Mouse (Mus musculus) intestine, embryonic 14.5 days (tissue): ENCODE measurements at regions not wholly inside any gene's neighbourhood (a gene's known extent, or its start where the extent isn't known, plus 50 kb on each side); places are given as distances from the start of the nearest gene placed in this dataset.

Experiments
- ATAC-seq: fragments of 200-750 bp; cut with Nextera tagmentation; replicated peaks from 2 replicates; pipeline ENCODE4 v1.8.0; 2017; ENCODE audit warnings: low read depth, moderate number of reproducible peaks, moderate TSS enrichment, moderate library complexity; ENCODE audit not compliant: low FRiP score, low TSS enrichment
- DNase-seq: peaks from one replicate; pipeline ENCODE4 v3.0.0-alpha.2; 2018; ENCODE audit warnings: low spot score
- H3K27ac ChIP-seq: fragments of 300-500 bp; sonication (generic); 2 replicates; pipeline ENCODE4 v1.5.1; 2014; ENCODE audit warnings: low read depth, mild to moderate bottlenecking, control low read depth
- H3K27me3 ChIP-seq: fragments of 300-500 bp; sonication (generic); replicated peaks from 2 replicates; pipeline ENCODE4 v1.6.1; 2014; ENCODE audit warnings: low read length, control low read depth; ENCODE audit not compliant: control insufficient read depth, insufficient read depth
- H3K36me3 ChIP-seq: fragments of 300-500 bp; sonication (generic); 2 replicates; pipeline ENCODE4 v1.6.1; 2014; ENCODE audit warnings: low read length, control low read depth; ENCODE audit not compliant: control insufficient read depth, insufficient read depth
- H3K4me1 ChIP-seq: fragments of 300-500 bp; sonication (generic); replicated peaks from 2 replicates; pipeline ENCODE4 v1.6.1; 2014; ENCODE audit warnings: low read length, control low read depth, mixed read lengths; ENCODE audit not compliant: control insufficient read depth, insufficient read depth
- H3K4me2 ChIP-seq: fragments of 300-500 bp; sonication (generic); 2 replicates; pipeline ENCODE4 v1.6.1; 2014; ENCODE audit warnings: low read length
- H3K4me3 ChIP-seq: fragments of 300-500 bp; sonication (generic); 2 replicates; pipeline ENCODE4 v1.5.1; 2014; ENCODE audit warnings: low read depth, low read length, control low read depth, mixed read lengths
- H3K9ac ChIP-seq: fragments of 300-500 bp; sonication (generic); 2 replicates; pipeline ENCODE4 v1.6.1; 2014; ENCODE audit warnings: mild to moderate bottlenecking, low read length
- H3K9me3 ChIP-seq: fragments of 300-500 bp; sonication (generic); 2 replicates; pipeline ENCODE4 v1.6.1; 2016; ENCODE audit warnings: low read length, control low read depth; ENCODE audit not compliant: control insufficient read depth
- WGBS: fragments of 180-500 bp; shearing (Covaris S2); extraction: QIAGEN DNeasy Blood & Tissue Kit; methylation state at CpG from one replicate; pipeline ENCODE4 v1.1.7; 2014; 5-methylcytosine and 5-hydroxymethylcytosine counted together

DNA sequence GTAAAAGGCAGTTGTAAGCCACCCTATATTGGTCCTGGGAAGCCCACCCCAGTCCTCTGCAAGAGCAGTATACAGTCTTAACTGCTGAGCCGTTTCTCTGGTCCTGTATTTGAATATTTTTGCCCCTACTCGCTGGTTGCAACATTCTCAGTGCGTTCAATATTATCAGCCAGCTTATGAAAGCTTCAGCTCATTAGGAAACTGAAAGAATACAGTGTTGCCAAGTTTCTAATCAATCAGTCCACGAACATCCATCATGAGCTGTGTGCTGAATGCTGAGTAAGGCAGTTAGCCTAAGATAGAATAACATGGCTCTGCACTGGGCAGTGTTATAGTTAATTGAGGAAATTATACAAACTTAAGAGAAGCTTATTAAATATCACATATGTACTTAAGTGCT, 148.7 kb downstream of the Tmem26 start:
- Histone ChIP-seq H3K27me3 (no peaks in the 10 kb centered on the region), H3K9me3 (no peaks in the 10 kb centered on the region), H3K27ac (no peak overlapping the region), H3K4me3 (no peak overlapping the region), H3K9ac (no peak overlapping the region), H3K4me2 (no peak overlapping the region), H3K4me1 (no peaks in the 10 kb centered on the region), H3K36me3 (no peaks in the 10 kb centered on the region)
- no peak for ATAC-seq
- WGBS, result 79% methylated on average over 4 of the region's 4 CpGs
- DNase-seq, result no peak

DNA sequence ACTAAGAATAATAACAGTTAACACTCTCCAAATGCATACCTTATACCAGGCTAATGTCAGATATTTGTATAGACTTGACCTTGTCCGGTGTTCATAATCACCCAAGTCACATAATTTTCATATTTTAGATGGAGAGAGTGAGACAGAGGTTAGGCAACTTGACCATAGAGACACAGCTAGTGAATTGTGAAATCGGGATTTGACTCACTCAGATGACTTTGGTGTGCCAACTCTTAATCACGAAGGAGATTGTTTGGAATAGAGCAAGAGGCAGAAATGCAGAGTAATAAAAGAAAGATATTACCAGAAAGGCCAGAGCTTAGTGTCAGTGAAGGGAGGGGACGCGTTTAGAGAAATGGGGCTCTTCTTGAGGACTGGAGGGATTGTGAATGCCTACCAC, 152.2 kb downstream of the Tmem26 start:
- Histone ChIP-seq H3K9ac (no peak overlapping the region), H3K4me3 (no peak overlapping the region), H3K4me2 (no peak overlapping the region), H3K4me1 (no peaks in the 10 kb centered on the region), H3K9me3 (no peaks in the 10 kb centered on the region), H3K36me3 (no peaks in the 10 kb centered on the region), H3K27ac (no peak overlapping the region), H3K27me3 (no peaks in the 10 kb centered on the region)
- 81% methylated on average over 5 of the region's 5 CpGs for WGBS
- ATAC-seq (no peak), DNase-seq (no peak)

DNA sequence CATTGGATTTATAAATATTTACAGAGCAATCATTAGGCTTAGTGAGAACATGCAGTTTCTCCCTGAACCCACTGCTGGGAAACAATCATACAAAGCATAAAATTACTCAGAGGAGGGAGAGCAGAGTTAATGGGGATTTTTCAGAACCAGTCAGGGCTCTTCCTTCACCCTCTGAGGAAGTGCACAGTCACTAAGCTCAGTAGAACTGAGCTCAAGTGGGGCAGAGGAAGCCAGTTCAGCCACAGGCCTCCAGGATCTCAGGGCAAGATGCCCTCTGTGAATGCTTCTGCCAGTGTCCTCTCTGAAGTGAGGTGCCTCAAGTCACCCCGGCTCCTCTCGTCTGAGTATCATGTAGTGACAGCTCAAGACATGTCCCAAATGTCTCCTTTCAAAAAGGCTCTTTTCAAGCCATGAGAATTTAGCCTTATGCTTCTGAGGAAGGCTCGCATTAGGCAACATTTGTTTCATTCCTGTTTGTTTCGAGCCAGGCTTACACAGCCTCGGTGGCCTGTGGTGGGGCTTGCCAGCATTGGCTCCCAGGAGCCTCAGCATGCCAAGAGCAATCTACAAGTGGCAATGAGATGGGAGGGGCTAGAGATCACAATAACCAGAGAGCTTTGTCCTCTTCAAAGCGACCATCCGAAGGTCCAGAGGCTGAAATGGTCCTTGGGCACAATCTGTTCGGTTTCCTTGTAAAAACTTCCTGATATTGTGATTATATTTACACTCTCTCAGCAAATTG, 169.8 kb downstream of the Tmem26 start:
- Histone ChIP-seq H3K27ac (peak overlapping the region; percentile 67), H3K4me2 (no peak overlapping the region), H3K36me3 (no peaks in the 10 kb centered on the region), H3K9me3 (no peaks in the 10 kb centered on the region), H3K4me1 (peaks cover 8% of the 10 kb centered on the region; the same call in 1 of the 2 replicates), H3K27me3 (no peaks in the 10 kb centered on the region), H3K4me3 (no peak overlapping the region), H3K9ac (no peak overlapping the region)
- 50% methylated on average over 8 of the region's 8 CpGs for WGBS
- ATAC-seq, result no peak
- DNase-seq, result no peak

DNA sequence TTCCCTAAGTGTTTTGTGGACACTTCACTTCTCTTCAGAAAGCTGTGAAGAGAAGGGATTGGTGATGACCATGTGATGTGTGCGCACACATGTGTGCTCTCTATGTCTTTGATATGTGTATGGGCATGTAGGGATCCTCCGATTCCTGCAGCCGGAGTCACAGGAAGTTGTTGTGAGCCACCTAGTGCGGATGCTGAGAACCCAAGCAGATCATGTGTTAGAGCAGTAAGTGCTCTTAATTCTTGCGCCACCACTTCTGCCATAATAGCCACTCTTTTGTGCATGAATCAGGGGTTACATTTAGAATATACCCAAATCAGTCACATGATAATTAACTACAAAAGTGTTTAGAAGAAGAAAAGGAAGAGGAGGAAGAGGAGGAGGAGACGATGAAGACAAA, 170.7 kb downstream of the Tmem26 start:
- Histone ChIP-seq H3K4me2 (no peak overlapping the region), H3K9ac (no peak overlapping the region), H3K9me3 (no peaks in the 10 kb centered on the region), H3K27me3 (no peaks in the 10 kb centered on the region), H3K27ac (no peak overlapping the region), H3K4me3 (no peak overlapping the region), H3K4me1 (peaks cover 8% of the 10 kb centered on the region; the same call in 1 of the 2 replicates), H3K36me3 (no peaks in the 10 kb centered on the region)
- ATAC-seq (no peak), DNase-seq (no peak)
- 93% methylated on average over 6 of the region's 6 CpGs for WGBS

DNA sequence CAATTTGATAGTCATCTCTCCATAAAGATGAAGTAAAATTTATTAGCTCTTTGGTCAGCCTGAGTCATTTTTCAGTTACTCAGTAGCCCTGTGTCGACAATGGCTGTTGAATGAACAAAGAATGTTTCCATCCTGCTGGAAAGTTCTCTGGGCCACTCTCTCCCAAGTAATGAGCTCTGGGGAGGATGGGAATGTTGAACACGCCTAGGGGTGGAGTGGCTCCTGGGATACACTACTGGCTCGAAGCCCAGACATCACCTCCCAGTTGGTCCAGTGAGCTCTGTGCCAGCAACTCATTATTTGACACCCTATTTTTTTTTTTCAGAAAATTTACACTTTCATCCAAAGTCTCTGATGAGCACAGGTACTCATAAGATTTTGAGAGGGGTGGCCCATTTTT, 174.1 kb downstream of the Tmem26 start:
- 64% methylated on average over 3 of the region's 3 CpGs for WGBS
- no peak overlapping the region for H3K4me3 ChIP-seq
- DNase-seq, result no peak
- H3K4me1 ChIP-seq, result peaks cover 8% of the 10 kb centered on the region; the same call in 1 of the 2 replicates
- H3K27ac ChIP-seq, result no peak overlapping the region
- H3K9ac ChIP-seq, result no peak overlapping the region
- H3K9me3 ChIP-seq, result no peaks in the 10 kb centered on the region
- H3K36me3 ChIP-seq, result no peaks in the 10 kb centered on the region
- no peaks in the 10 kb centered on the region for H3K27me3 ChIP-seq
- H3K4me2 ChIP-seq, result no peak overlapping the region
- ATAC-seq, result no peak

DNA sequence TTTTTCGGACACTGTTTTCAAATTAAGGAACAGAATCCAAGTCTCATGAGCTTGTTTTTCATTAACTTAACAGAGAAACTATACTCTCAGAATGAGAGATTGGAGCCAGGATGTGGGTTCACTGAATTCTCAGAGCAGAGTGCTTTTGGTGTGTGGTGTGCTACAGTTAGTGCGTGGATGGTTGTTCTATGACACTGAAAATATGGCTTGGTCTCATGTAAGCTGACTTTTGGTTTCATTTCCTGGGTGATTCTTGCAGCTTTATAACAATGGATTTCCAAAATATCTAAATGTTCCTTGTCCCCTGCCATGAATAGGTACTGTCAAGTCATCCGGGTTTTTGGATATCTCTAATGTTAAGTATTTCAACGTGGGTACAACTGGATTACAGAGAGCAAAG, 177.7 kb downstream of the Tmem26 start:
- no peak overlapping the region for H3K4me2 ChIP-seq
- ATAC-seq, result no peak

DNA sequence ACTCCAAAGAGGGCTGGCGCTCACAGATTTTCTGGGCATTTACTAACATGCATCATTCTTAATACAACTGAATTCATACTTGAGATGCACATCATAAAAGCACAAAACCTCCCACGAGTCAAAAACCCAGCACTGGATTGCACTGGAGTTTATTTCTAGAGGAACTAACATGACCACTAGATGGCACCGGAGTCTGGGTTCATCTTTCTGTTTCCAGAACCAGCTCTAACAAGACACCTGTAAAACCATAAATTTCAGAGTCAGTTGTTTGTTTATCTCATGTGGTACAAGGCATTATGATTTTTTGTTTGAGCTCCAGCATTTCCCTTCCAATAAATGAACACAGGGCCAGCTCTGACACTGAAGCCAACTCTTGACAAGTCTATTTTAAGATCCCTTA, 179.2 kb downstream of the Tmem26 start:
- no peak for ATAC-seq
- Histone ChIP-seq H3K4me1 (no peaks in the 10 kb centered on the region), H3K4me3 (no peak overlapping the region), H3K9me3 (no peaks in the 10 kb centered on the region), H3K4me2 (no peak overlapping the region), H3K27ac (no peak overlapping the region), H3K9ac (no peak overlapping the region), H3K27me3 (no peaks in the 10 kb centered on the region), H3K36me3 (no peaks in the 10 kb centered on the region)
- 15% methylated on average over 3 of the region's 3 CpGs for WGBS
- DNase-seq, result peak; percentile 59

More for the DNA sequence above, 177.7 kb downstream of the Tmem26 start:
- Histone ChIP-seq H3K9ac (no peak overlapping the region), H3K36me3 (no peaks in the 10 kb centered on the region), H3K4me3 (no peak overlapping the region), H3K4me1 (no peaks in the 10 kb centered on the region), H3K9me3 (no peaks in the 10 kb centered on the region), H3K27ac (no peak overlapping the region), H3K27me3 (no peaks in the 10 kb centered on the region)
- 76% methylated on average over 4 of the region's 4 CpGs for WGBS
- no peak for DNase-seq

DNA sequence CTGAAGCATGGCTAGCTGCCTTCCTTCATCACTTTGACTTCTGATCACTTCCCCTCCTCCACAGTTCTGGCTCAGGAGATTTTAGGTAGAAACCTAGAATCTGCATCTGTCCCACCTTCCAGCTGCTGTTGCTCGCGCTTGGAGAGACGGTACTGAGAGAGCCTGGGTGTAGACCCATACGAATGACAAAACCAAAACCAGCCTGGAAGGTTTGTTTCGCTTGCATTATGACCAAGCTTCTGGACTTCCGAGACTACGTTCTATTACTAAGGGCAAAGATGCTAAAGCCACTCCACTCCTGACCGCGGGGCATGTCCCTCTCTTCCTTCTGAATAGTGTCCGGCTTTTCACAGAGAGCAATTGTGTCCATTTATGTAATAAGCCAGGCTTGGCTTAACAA, 180.9 kb downstream of the Tmem26 start:
- WGBS, result 96% methylated on average over 10 of the region's 10 CpGs
- H3K4me2 ChIP-seq, result no peak overlapping the region
- DNase-seq (no peak), ATAC-seq (no peak)
- no peaks in the 10 kb centered on the region for H3K4me1 ChIP-seq
- no peaks in the 10 kb centered on the region for H3K27me3 ChIP-seq
- no peaks in the 10 kb centered on the region for H3K36me3 ChIP-seq
- H3K9me3 ChIP-seq, result no peaks in the 10 kb centered on the region
- no peak overlapping the region for H3K4me3 ChIP-seq
- H3K9ac ChIP-seq, result no peak overlapping the region
- H3K27ac ChIP-seq, result no peak overlapping the region

DNA sequence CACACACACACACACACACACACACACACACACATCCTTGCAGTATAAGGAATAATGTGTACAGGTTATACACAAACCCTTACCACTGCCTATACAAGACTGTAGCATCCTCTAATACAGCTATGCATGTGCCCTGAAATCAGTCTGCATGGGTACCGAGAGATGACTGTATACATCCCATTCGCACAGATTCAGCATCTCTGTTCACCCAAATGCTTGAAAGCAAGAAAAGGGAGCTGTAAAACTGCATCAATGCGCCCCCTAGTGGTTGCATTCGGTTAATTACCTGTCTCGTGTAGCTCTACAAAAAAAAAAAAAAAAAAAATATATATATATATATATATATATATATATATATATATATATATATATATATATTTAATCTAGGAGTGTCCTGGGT, 184.8 kb downstream of the Tmem26 start:
- no peak overlapping the region for H3K4me3 ChIP-seq
- ATAC-seq (no peak), DNase-seq (peak; percentile 76)
- no peak overlapping the region for H3K27ac ChIP-seq
- H3K9ac ChIP-seq, result no peak overlapping the region
- no peaks in the 10 kb centered on the region for H3K9me3 ChIP-seq
- H3K4me2 ChIP-seq, result no peak overlapping the region
- no peaks in the 10 kb centered on the region for H3K36me3 ChIP-seq
- H3K4me1 ChIP-seq, result no peaks in the 10 kb centered on the region
- H3K27me3 ChIP-seq, result no peaks in the 10 kb centered on the region
- 28% methylated on average over 5 of the region's 5 CpGs for WGBS
